Mouse (Mus musculus): Measurements from ENCODE around the gene Gm20458. TPM values are rescaled to one million over a fixed set of nuclear protein-coding genes. Genes with fewer than 3 reads are reported as not detected.
A peak's percentile ranks its signal among the peaks of the same experiment; 100 is the strongest.

The Gm20458 gene
- total RNA-seq, 2 experiments from 2014 or later = 12.7 to 18.8 TPM

- DNase-seq (ENCODE audit: low spot score in 2 of 2) = no peak
Measured at GRCm38 (mm10) chr2:164523301-164523773, 62.6 kb downstream of the Gm20458 start.

- no peak for DNase-seq (ENCODE audit: low spot score in 2 of 2)
Measured at GRCm38 (mm10) chr2:164528557-164528956, 67.8 kb downstream of the Gm20458 start.

GRCm38 (mm10) chr2:164531169-164531568 is 70.4 kb downstream of the Gm20458 start:
- peak; percentile 73 to 75 for DNase-seq (ENCODE audit: low spot score in 2 of 2)

GRCm38 (mm10) chr2:164534315-164534714 is 73.5 kb downstream of the Gm20458 start:
- no peak for DNase-seq (ENCODE audit: low spot score in 2 of 2)

GRCm38 (mm10) chr2:164537003-164537402 is 76.2 kb downstream of the Gm20458 start:
- DNase-seq (ENCODE audit: low spot score in 2 of 2) = no peak

Other genes with a start within 250 kb of the Gm20458 start
- gene Wfdc15b, start 239.3 kb upstream of the Gm20458 start, total RNA-seq (2021) = not detected
- gene Svs2, start 222.5 kb upstream of the Gm20458 start, total RNA-seq (2021) = not detected
- gene Svs3b, start 204.3 kb upstream of the Gm20458 start, total RNA-seq (2021) = not detected
- gene Svs4, start 182.5 kb upstream of the Gm20458 start, total RNA-seq (2021) = not detected
- not detected for gene Svs3a, start 171.7 kb upstream of the Gm20458 start, total RNA-seq (2021)
- gene Svs6, start 144.2 kb upstream of the Gm20458 start, total RNA-seq (2021) = not detected
- gene Svs5, start 128.2 kb upstream of the Gm20458 start, total RNA-seq (2021) = not detected
- gene Slpi, start 71.9 kb upstream of the Gm20458 start, total RNA-seq (2021) = 1 to 10 TPM; 1.2 to 2.0 TPM
- gene Rbpjl, start 57.8 kb upstream of the Gm20458 start, total RNA-seq (2021) = under 1 TPM; 0.41 to 0.91 TPM
- 10 to 100 TPM; 21.2 to 21.6 TPM for gene Matn4, start 55.8 kb upstream of the Gm20458 start, total RNA-seq (2021)
- gene Sdc4, start 17.1 kb upstream of the Gm20458 start, total RNA-seq (2021) = 100 to 1,000 TPM; 117 to 137 TPM
- 10 to 100 TPM; 39.1 to 44.7 TPM for gene Sys1, start 4.0 kb upstream of the Gm20458 start, total RNA-seq (2021)
- not detected for gene Trp53tg5, start 12.8 kb downstream of the Gm20458 start, total RNA-seq (2021)
- 10 to 100 TPM; 87.6 to 88.0 TPM for gene Dbndd2, start 25.1 kb downstream of the Gm20458 start, total RNA-seq (2021)
- 10 to 100 TPM; 95.2 to 96.5 TPM for gene Pigt, start 36.6 kb downstream of the Gm20458 start, total RNA-seq (2021)
- gene Wfdc2, start 101.4 kb downstream of the Gm20458 start, total RNA-seq (2021) = 1 to 10 TPM in 1 of 2 experiments, not detected in 1; 5.6 TPM
- gene Spint3, start 112.5 kb downstream of the Gm20458 start, total RNA-seq (2021) = not detected
- 1 to 10 TPM in 1 of 2 experiments, under 1 TPM in 1; 0.71 to 1.9 TPM for gene Wfdc6a, start 124.5 kb downstream of the Gm20458 start, total RNA-seq (2021)
- gene Eppin, start 132.6 kb downstream of the Gm20458 start, total RNA-seq (2021) = not detected
- not detected for gene Wfdc6b, start 152.6 kb downstream of the Gm20458 start, total RNA-seq (2021)
- gene Wfdc8, start 152.7 kb downstream of the Gm20458 start, total RNA-seq (2021) = not detected
- gene Wfdc16, start 177.8 kb downstream of the Gm20458 start, total RNA-seq (2021) = not detected
- gene Wfdc10, start 195.1 kb downstream of the Gm20458 start, total RNA-seq (2021) = not detected
- not detected for gene Wfdc9, start 195.6 kb downstream of the Gm20458 start, total RNA-seq (2021)
- not detected for gene Wfdc11, start 213.1 kb downstream of the Gm20458 start, total RNA-seq (2021)
- not detected for gene Wfdc13, start 224.1 kb downstream of the Gm20458 start, total RNA-seq (2021)
- gene Spint4, start 237.5 kb downstream of the Gm20458 start, total RNA-seq (2021) = not detected

Measured in layer of hippocampus, postnatal 14 days (tissue).